ENCODE assay signal across 21 mouse cellular contexts in genomic region chrX:111460166-111460565, GRCm38 (mm10).
DNase-seq lines count a peak whose midpoint lies in the region; ATAC-seq lines count a peak whose summit lies in the region.
"Had no signal": no experiment of that assay in that cellular context is flagged by ENCODE, and none has a peak within 500 bp of the region (broad histone marks: within the 10 kb centered on the region; RNA-seq: fewer than 3 reads in every experiment).

No protein-coding gene starts in this region.

- H3K4me3 ChIP-seq in hindbrain, embryonic 11.5 days (ENCODE audit: low read depth, low read length), result no peak overlapping the region
- H3K4me3 ChIP-seq in hindbrain, embryonic 13.5 days, result no peak overlapping the region
- H3K4me3 ChIP-seq in neural tube, embryonic 13.5 days, result no peak overlapping the region
- H3K4me3 ChIP-seq in embryonic facial prominence, embryonic 14.5 days (ENCODE audit: low read depth, low read length), result no peak overlapping the region
- H3K4me3 ChIP-seq: embryonic facial prominence, embryonic 13.5 days; heart, embryonic 15.5 days; midbrain, embryonic 12.5 days had no signal

- H3K4me1 ChIP-seq in hindbrain, embryonic 11.5 days (replicated peaks; ENCODE audit: control insufficient read depth, insufficient read depth, low read length), result no peaks in the 10 kb centered on the region
- no peaks in the 10 kb centered on the region for H3K4me1 ChIP-seq in hindbrain, embryonic 13.5 days (replicated peaks)
- no peaks in the 10 kb centered on the region for H3K4me1 ChIP-seq in neural tube, embryonic 13.5 days (replicated peaks)
- H3K4me1 ChIP-seq in embryonic facial prominence, embryonic 14.5 days (ENCODE audit: control insufficient read depth, insufficient read depth, low read length), result no peaks in the 10 kb centered on the region
- H3K4me1 ChIP-seq: embryonic facial prominence, embryonic 13.5 days; heart, embryonic 15.5 days; midbrain, embryonic 12.5 days had no signal

- H3K9me3 ChIP-seq in hindbrain, embryonic 11.5 days (ENCODE audit: control insufficient read depth, low read length), result no peaks in the 10 kb centered on the region
- H3K9me3 ChIP-seq in hindbrain, embryonic 13.5 days, result no peaks in the 10 kb centered on the region
- H3K9me3 ChIP-seq in neural tube, embryonic 13.5 days, result no peaks in the 10 kb centered on the region
- H3K9me3 ChIP-seq in embryonic facial prominence, embryonic 14.5 days (ENCODE audit: control insufficient read depth, low read length), result no peaks in the 10 kb centered on the region
- H3K9me3 ChIP-seq: embryonic facial prominence, embryonic 13.5 days; G1E; heart, embryonic 15.5 days; midbrain, embryonic 12.5 days had no signal

- no peaks in the 10 kb centered on the region for H3K36me3 ChIP-seq in hindbrain, embryonic 11.5 days (ENCODE audit: control insufficient read depth, insufficient read depth, low read length)
- no peaks in the 10 kb centered on the region for H3K36me3 ChIP-seq in hindbrain, embryonic 13.5 days
- no peaks in the 10 kb centered on the region for H3K36me3 ChIP-seq in neural tube, embryonic 13.5 days
- H3K36me3 ChIP-seq in embryonic facial prominence, embryonic 14.5 days (ENCODE audit: control insufficient read depth, insufficient read depth, low read length), result no peaks in the 10 kb centered on the region
- H3K36me3 ChIP-seq: embryonic facial prominence, embryonic 13.5 days; G1E; heart, embryonic 15.5 days; midbrain, embryonic 12.5 days had no signal

- peak; percentile 1 for DNase-seq in hindbrain, embryonic 11.5 days (ENCODE audit: low spot score)
- no peak for DNase-seq in neural tube, embryonic 10.5 days (ENCODE audit: extremely low spot score, low spot score)
- DNase-seq in embryonic facial prominence, embryonic 14.5 days (ENCODE audit: low spot score), result peak; percentile 5
- DNase-seq in mesoderm, embryonic 11.5 days (ENCODE audit: low read depth, low spot score), result peak; percentile 19
- no peak for DNase-seq in left cerebral cortex, adult 18-20 months (ENCODE audit: low spot score in 2 of 2)
- DNase-seq in urinary bladder, adult 2 months (ENCODE audit: low spot score), result no peak
- DNase-seq: adrenal gland, postnatal 36 days; cerebellum, adult 18-20 months; cerebellum, postnatal 25 days; gastrocnemius, postnatal 14 days; heart, adult 18-20 months; kidney, adult 9 months; kidney, postnatal 36 days had no signal

- no peak overlapping the region for H3K9ac ChIP-seq in hindbrain, embryonic 11.5 days (ENCODE audit: low read depth, low read length)
- no peak overlapping the region for H3K9ac ChIP-seq in hindbrain, embryonic 13.5 days
- no peak overlapping the region for H3K9ac ChIP-seq in neural tube, embryonic 13.5 days
- no peak overlapping the region for H3K9ac ChIP-seq in embryonic facial prominence, embryonic 14.5 days (ENCODE audit: low read depth, low read length)
- H3K9ac ChIP-seq: embryonic facial prominence, embryonic 13.5 days; heart, embryonic 15.5 days; liver, embryonic 14.5 days; midbrain, embryonic 12.5 days had no signal

- H3K27me3 ChIP-seq in hindbrain, embryonic 11.5 days (ENCODE audit: control insufficient read depth, insufficient read depth, low read length), result no peaks in the 10 kb centered on the region
- no peaks in the 10 kb centered on the region for H3K27me3 ChIP-seq in hindbrain, embryonic 13.5 days
- no peaks in the 10 kb centered on the region for H3K27me3 ChIP-seq in neural tube, embryonic 13.5 days
- H3K27me3 ChIP-seq in embryonic facial prominence, embryonic 14.5 days (replicated peaks; ENCODE audit: control insufficient read depth, insufficient read depth, low read length), result no peaks in the 10 kb centered on the region
- H3K27me3 ChIP-seq: embryonic facial prominence, embryonic 13.5 days; heart, embryonic 15.5 days; midbrain, embryonic 12.5 days had no signal

- ATAC-seq in hindbrain, embryonic 11.5 days (ENCODE audit: low FRiP score), result no peak
- no peak for ATAC-seq in hindbrain, embryonic 13.5 days (ENCODE audit: low FRiP score)
- no peak for ATAC-seq in neural tube, embryonic 13.5 days (ENCODE audit: low read depth)
- ATAC-seq in embryonic facial prominence, embryonic 14.5 days (ENCODE audit: low read depth), result no peak
- ATAC-seq: inflammation-experienced regulatory T-cells, adult 6 months had no signal

- H3K4me2 ChIP-seq in hindbrain, embryonic 11.5 days (replicated peaks; ENCODE audit: low read depth, low read length), result no peak overlapping the region
- no peak overlapping the region for H3K4me2 ChIP-seq in hindbrain, embryonic 13.5 days
- H3K4me2 ChIP-seq in neural tube, embryonic 13.5 days, result peak overlapping the region; percentile 5; the same call in 1 of the 2 replicates
- no peak overlapping the region for H3K4me2 ChIP-seq in embryonic facial prominence, embryonic 14.5 days (ENCODE audit: low read depth, low read length)
- H3K4me2 ChIP-seq: embryonic facial prominence, embryonic 13.5 days; heart, embryonic 15.5 days; midbrain, embryonic 12.5 days had no signal

- no peak overlapping the region for H3K27ac ChIP-seq in hindbrain, embryonic 11.5 days (ENCODE audit: low read depth, low read length)
- no peak overlapping the region for H3K27ac ChIP-seq in hindbrain, embryonic 13.5 days
- H3K27ac ChIP-seq in neural tube, embryonic 13.5 days (replicated peaks), result no peak overlapping the region
- no peak overlapping the region for H3K27ac ChIP-seq in embryonic facial prominence, embryonic 14.5 days (replicated peaks; ENCODE audit: low read depth, low read length)
- H3K27ac ChIP-seq: embryonic facial prominence, embryonic 13.5 days; heart, embryonic 15.5 days; liver, embryonic 14.5 days; midbrain, embryonic 12.5 days had no signal

Comparison
In these comparisons a context has a peak if more than half of its experiments do, and no peak if none do; other contexts are left out.
1. DNase-seq: peak in hindbrain, embryonic 11.5 days (single experiment), embryonic facial prominence, embryonic 14.5 days (single experiment) and mesoderm, embryonic 11.5 days (single experiment); none in neural tube, embryonic 10.5 days (single experiment), left cerebral cortex, adult 18-20 months (0 of 2) and urinary bladder, adult 2 months (single experiment).